Mouse (Mus musculus): Measurements from ENCODE around the gene Muc1.

Muc1 gene

DNA sequence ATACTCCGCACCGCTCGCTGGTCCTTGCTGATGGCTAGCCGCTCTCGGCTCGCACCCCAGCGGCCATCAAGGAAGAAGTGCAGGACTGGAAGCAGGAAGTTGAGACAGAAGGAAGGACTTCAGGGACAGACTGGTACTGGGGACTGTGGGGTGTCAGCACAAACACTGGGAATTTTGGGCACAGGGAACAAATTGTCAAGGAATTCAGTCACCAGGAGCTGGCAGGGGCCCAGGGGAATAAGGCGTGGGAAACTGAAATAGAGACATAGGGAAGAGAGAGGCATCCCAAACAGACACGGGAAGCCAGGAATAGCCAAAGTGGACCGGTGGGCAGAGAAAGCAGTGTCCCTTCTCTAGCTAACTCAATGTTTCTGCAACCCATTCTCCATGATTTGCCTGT is 7.7 kb downstream of the Muc1 start:
- no peak for DNase-seq (ENCODE audit: low spot score)

GRCm38 (mm10) chr3:89237682-89238081 is 8.8 kb downstream of the Muc1 start:
- no peak for DNase-seq (ENCODE audit: low spot score)

- DNase-seq (ENCODE audit: low spot score), result no peak
Observed at GRCm38 (mm10) chr3:89238494-89238893, 9.6 kb downstream of the Muc1 start.

- peak; percentile 70 for DNase-seq (ENCODE audit: low spot score)
Observed at GRCm38 (mm10) chr3:89242331-89242895, 13.6 kb downstream of the Muc1 start.

- peak; percentile 81 for DNase-seq (ENCODE audit: low spot score)
Observed at GRCm38 (mm10) chr3:89243609-89244008, 14.8 kb downstream of the Muc1 start.

GRCm38 (mm10) chr3:89244158-89244981 is 15.5 kb downstream of the Muc1 start:
- DNase-seq (ENCODE audit: low spot score), result peak; percentile 54

DNA sequence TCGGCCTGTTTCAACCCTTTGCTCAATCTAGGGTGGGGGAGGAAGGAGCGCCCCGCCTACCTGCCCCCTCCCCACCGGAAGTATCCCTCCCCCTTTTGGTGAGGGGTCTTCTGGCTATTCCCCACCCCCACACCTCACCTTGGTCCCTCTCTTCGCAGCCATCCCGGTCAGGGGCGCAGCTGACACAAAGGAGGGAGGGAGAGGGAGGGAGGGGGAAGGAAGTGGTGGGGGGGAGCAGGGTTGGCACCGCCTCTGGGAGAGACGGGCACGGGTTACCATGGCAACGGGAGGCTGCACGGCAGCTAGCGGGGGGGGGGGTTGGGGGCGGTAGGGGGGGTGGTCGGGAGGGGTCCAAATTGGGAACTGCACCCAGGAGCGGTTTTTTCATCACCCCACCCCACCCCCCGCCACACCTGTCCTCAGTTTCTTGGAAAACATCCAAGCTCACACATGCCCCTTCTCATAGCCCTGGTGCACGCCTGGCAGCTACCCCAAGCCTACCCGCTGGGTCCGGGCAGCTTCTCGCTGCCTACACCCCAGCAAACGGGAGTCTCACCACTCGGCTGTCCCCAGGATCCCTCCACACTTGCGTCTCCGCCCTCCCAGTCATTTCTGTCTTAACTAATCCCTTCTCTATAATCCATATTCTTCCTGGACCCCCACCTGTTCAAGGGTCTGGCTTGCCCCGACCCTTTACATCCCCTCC is 16.3 kb downstream of the Muc1 start:
- DNase-seq (ENCODE audit: low spot score), result peak; percentile 64

GRCm38 (mm10) chr3:89245688-89246171 is 16.9 kb downstream of the Muc1 start, which contains the start of gene Krtcap2:
TSS of gene Krtcap2 (plus strand) at chr3:89245966.
- DNase-seq (ENCODE audit: low spot score), result peak; percentile 52

GRCm38 (mm10) chr3:89246261-89247100 is 17.6 kb downstream of the Muc1 start, which contains the start of gene Trim46:
TSS of gene Trim46 (minus strand) at chr3:89246309.
- peak; percentile 95 for DNase-seq (ENCODE audit: low spot score)

DNA sequence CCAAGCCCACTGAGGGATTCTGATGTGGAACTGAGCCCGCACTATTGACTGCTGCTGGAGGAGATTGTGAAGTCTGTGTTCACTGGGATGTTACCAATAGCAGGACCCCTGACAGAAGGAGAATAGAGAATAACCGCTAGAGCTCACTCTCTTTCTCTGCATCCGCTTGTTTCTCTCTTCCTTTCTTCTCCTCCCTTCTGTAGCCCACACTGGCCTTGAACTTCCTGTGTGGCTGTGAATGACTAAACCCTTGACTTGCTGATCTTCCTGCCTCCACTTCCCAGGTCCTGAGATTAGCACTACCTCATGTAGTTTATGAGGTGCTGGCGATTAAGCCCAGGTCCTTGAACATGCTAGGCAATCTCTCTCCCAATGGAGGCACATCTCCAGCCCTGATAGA is 18.6 kb downstream of the Muc1 start:
- DNase-seq (ENCODE audit: low spot score), result no peak

- peak; percentile 74 for DNase-seq (ENCODE audit: low spot score)
Observed at GRCm38 (mm10) chr3:89250435-89251040, 21.7 kb downstream of the Muc1 start.

DNA sequence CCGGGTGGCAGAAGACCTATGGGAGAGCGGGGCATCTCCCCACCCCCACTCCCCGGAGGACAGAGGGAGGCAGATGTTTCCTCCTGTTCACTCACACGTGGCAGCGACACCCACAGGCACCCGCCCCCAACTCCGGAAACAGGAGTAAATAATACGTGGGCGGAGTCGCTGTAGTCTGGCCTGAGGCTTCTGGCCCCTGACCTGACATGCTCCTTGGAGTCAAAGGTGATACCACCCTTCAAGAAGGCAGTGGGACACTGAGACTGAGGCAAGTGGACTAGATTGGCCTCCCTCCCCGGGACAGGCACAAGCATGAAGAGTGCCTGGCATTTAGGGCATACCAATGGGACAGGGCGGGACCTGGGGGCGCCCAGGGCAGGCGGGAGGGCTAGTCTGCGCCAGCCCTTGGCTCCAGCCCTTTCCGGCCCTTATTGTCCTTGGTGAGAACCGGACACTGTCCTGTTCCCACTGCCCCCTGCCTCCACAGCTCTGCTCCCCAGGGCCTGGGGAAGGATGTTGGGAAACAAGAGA is 22.6 kb downstream of the Muc1 start:
- peak; percentile 78 for DNase-seq (ENCODE audit: low spot score)

GRCm38 (mm10) chr3:89254994-89255393 is 26.1 kb downstream of the Muc1 start:
- no peak for DNase-seq (ENCODE audit: low spot score)

DNA sequence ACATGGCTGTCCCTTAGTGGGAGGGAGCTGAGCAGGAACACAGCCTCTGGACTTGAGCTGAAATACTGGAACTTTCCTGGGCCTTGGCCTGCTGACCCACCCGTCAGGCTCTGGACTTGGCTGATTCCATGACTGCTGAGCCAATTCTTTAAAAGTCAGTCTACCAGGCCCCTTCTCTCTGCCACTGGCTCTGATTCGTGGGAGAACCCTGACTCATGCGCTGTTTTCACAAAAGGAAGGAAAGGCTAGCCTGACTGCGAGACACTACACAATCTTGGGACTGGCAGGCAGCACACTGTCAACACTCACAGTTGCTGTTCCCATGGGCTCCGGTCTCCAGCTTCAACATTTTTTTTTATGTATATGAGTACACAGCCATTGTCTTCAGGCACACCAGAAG is 27.3 kb downstream of the Muc1 start:
- no peak for DNase-seq (ENCODE audit: low spot score)

- DNase-seq (ENCODE audit: low spot score), result no peak
Observed at GRCm38 (mm10) chr3:89259076-89259475, 30.2 kb downstream of the Muc1 start, which contains the start of gene Dpm3. TSS of gene Dpm3 (plus strand) at chr3:89259358.

DNA sequence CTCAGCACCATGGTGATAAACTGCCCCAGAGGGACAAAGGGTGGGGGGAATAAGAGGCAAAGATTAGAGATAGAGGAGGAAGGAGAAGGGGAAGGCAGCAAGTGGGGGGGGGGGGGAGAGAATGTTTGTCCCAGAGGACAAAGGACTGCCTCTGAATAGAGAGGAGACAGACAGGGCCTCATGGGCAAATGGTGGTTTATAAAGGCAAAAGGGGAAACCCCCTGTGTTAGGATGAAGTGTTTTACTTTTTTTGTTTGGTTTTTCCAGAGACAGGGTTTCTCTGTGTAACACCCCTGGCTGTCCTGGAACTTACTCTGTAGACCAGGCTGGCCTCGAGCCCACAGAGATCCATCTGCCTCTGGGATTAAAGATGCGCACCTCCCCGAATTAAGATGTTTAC is 31.4 kb downstream of the Muc1 start:
- DNase-seq (ENCODE audit: low spot score), result no peak

GRCm38 (mm10) chr3:89262417-89262816 is 33.6 kb downstream of the Muc1 start:
- DNase-seq (ENCODE audit: low spot score), result no peak

- peak; percentile 94 for DNase-seq (ENCODE audit: low spot score)
Observed at GRCm38 (mm10) chr3:89266439-89266893, 37.6 kb downstream of the Muc1 start.

GRCm38 (mm10) chr3:89268916-89269315 is 40.1 kb downstream of the Muc1 start:
- DNase-seq (ENCODE audit: low spot score), result no peak

GRCm38 (mm10) chr3:89270051-89270755 is 41.3 kb downstream of the Muc1 start, which contains the start of gene Slc50a1:
TSS of gene Slc50a1 (minus strand) at chr3:89270570.
- DNase-seq (ENCODE audit: low spot score), result peak; percentile 79

Data from embryo, embryonic 10.5 days (tissue).